Mouse (Mus musculus) small intestine, adult 2 months (tissue): ENCODE data around the gene C530008M17Rik. TPM values are rescaled to one million over a fixed set of nuclear protein-coding genes. Genes with fewer than 3 reads are reported as not detected.
A peak's percentile ranks its signal among the peaks of the same experiment; 100 is the strongest.

ENCODE experiments used
- H3K27ac ChIP-seq: fragments of 200-500 bp; 2 replicates; pipeline ENCODE4 v1.5.1; 2012; ENCODE audit warnings: low read depth, low read length, control low read depth, inconsistent platforms; ENCODE audit not compliant: insufficient read depth
- H3K27me3 ChIP-seq: fragments of 200-500 bp; 2 replicates; pipeline ENCODE4 v1.6.1; 2012; ENCODE audit warnings: mild to moderate bottlenecking, moderate library complexity, low read length, inconsistent platforms; ENCODE audit not compliant: control insufficient read depth, insufficient read depth
- H3K36me3 ChIP-seq: fragments of 200-500 bp; 2 replicates; pipeline ENCODE4 v1.6.1; 2012; ENCODE audit warnings: mild to moderate bottlenecking, low read length, control low read depth, inconsistent platforms; ENCODE audit not compliant: control insufficient read depth, insufficient read depth
- H3K4me1 ChIP-seq: fragments of 200-500 bp; 2 replicates; pipeline ENCODE4 v1.6.1; 2012; ENCODE audit warnings: low read length, inconsistent platforms, mixed read lengths; ENCODE audit not compliant: control insufficient read depth, insufficient read depth, insufficient read length
- H3K4me3 ChIP-seq: fragments of 200-500 bp; 2 replicates; pipeline ENCODE4 v1.5.1; 2012; ENCODE audit warnings: low read depth, mild to moderate bottlenecking, control low read depth, inconsistent platforms, low read length, moderate library complexity
- CTCF ChIP-seq: fragments of 200-500 bp; IDR thresholded peaks from 2 replicates; pipeline ENCODE4 v1.5.1; 2012; ENCODE audit warnings: low read depth, mild to moderate bottlenecking, control low read depth, inconsistent platforms, low read length, moderate library complexity, mixed read lengths; ENCODE audit not compliant: insufficient replicate concordance, insufficient read length; ENCODE audit errors: extremely low read depth
- POLR2A ChIP-seq: fragments of 200-500 bp; IDR thresholded peaks from 2 replicates; pipeline ENCODE4 v1.6.1; 2012; ENCODE audit warnings: low read depth, mild to moderate bottlenecking, control low read depth, inconsistent platforms, low read length, moderate library complexity
- WGBS: fragments of 180-500 bp; shearing (Covaris S2); methylation state at CpG from one replicate; pipeline ENCODE4 v1.1.7; 2018; 5-methylcytosine and 5-hydroxymethylcytosine counted together
- polyA plus RNA-seq: library from polyadenylated mRNA; depleted of rRNA; stranded (reverse); fragments of >200 nt; gene quantifications from 2 replicates; pipeline ENCODE4 v1.2.3, GENCODE M21; 2012

C530008M17Rik gene
- polyA plus RNA-seq, 1 experiment = 42.5 TPM

- no peaks in the 10 kb centered on the region for H3K27me3 ChIP-seq
- no peak overlapping the region for H3K27ac ChIP-seq
- peaks cover 2% of the 10 kb centered on the region; the same call in 1 of the 2 replicates for H3K4me1 ChIP-seq
- H3K4me3 ChIP-seq = no peak overlapping the region
- 53% methylated on average over 4 of the region's 4 CpGs for WGBS
- TF ChIP-seq POLR2A (no peak), CTCF (no peak)
- H3K36me3 ChIP-seq = peaks cover 28% of the 10 kb centered on the region
Measured at GRCm38 (mm10) chr5:76851316-76851715, 195.0 kb downstream of the C530008M17Rik start.

- Histone ChIP-seq H3K27me3 (no peaks in the 10 kb centered on the region), H3K36me3 (peaks cover 36% of the 10 kb centered on the region), H3K4me3 (no peak overlapping the region), H3K27ac (no peak overlapping the region), H3K4me1 (peaks cover under 1% of the 10 kb centered on the region)
- WGBS = 17% methylated on average over 10 of the region's 10 CpGs
- TF ChIP-seq CTCF (peak; percentile 97), POLR2A (no peak)
Measured at GRCm38 (mm10) chr5:76853549-76853948, 197.2 kb downstream of the C530008M17Rik start.

GRCm38 (mm10) chr5:76855829-76856600 lies 199.7 kb downstream of the C530008M17Rik start:
- Histone ChIP-seq H3K27ac (no peak overlapping the region), H3K4me3 (no peak overlapping the region)

GRCm38 (mm10) chr5:76857103-76858015 lies 201.0 kb downstream of the C530008M17Rik start:
- peak overlapping the region; percentile 13 for H3K4me3 ChIP-seq
- no peak for TF ChIP-seq POLR2A
- no peak for TF ChIP-seq CTCF
- WGBS = 74% methylated on average over 62 of the region's 62 CpGs

More at GRCm38 (mm10) chr5:76855829-76856600, 199.7 kb downstream of the C530008M17Rik start:
- 74% methylated on average over 25 of the region's 25 CpGs for WGBS
- TF ChIP-seq POLR2A (no peak), CTCF (no peak)
- Histone ChIP-seq H3K27me3 (no peaks in the 10 kb centered on the region), H3K36me3 (peaks cover 36% of the 10 kb centered on the region), H3K4me1 (no peaks in the 10 kb centered on the region; the same call in 1 of the 2 replicates)

GRCm38 (mm10) chr5:76858444-76858843 lies 202.1 kb downstream of the C530008M17Rik start:
- no peaks in the 10 kb centered on the region; the same call in 1 of the 2 replicates for H3K4me1 ChIP-seq
- H3K27me3 ChIP-seq = no peaks in the 10 kb centered on the region
- TF ChIP-seq POLR2A = no peak
- H3K36me3 ChIP-seq = peaks cover 32% of the 10 kb centered on the region
- WGBS = 80% methylated on average over 13 of the region's 13 CpGs
- H3K27ac ChIP-seq = no peak overlapping the region
- H3K4me3 ChIP-seq = 0 out of 2 replicates have a peak overlapping the region, but pooled peaks have one; percentile 0

More at GRCm38 (mm10) chr5:76857103-76858015, 201.0 kb downstream of the C530008M17Rik start:
- Histone ChIP-seq H3K4me1 (no peaks in the 10 kb centered on the region; the same call in 1 of the 2 replicates), H3K27me3 (no peaks in the 10 kb centered on the region), H3K27ac (no peak overlapping the region), H3K36me3 (peaks cover 35% of the 10 kb centered on the region)

- TF ChIP-seq CTCF = no peak
- TF ChIP-seq POLR2A = no peak
- no peaks in the 10 kb centered on the region for H3K27me3 ChIP-seq
- 35% methylated on average over 8 of the region's 8 CpGs for WGBS
Measured at GRCm38 (mm10) chr5:76866819-76867218, 210.5 kb downstream of the C530008M17Rik start.

GRCm38 (mm10) chr5:76868693-76869286 lies 212.5 kb downstream of the C530008M17Rik start:
- peak overlapping the region; percentile 31; the same call in 1 of the 2 replicates for H3K4me3 ChIP-seq
- WGBS = 61% methylated on average over 16 of the region's 16 CpGs
- no peaks in the 10 kb centered on the region for H3K27me3 ChIP-seq
- no peak for TF ChIP-seq CTCF
- no peak for TF ChIP-seq POLR2A
- H3K27ac ChIP-seq = no peak overlapping the region
- H3K4me1 ChIP-seq = no peaks in the 10 kb centered on the region
- H3K36me3 ChIP-seq = peaks cover 47% of the 10 kb centered on the region

More at GRCm38 (mm10) chr5:76866819-76867218, 210.5 kb downstream of the C530008M17Rik start:
- Histone ChIP-seq H3K27ac (no peak overlapping the region), H3K4me3 (no peak overlapping the region), H3K36me3 (peaks cover 39% of the 10 kb centered on the region), H3K4me1 (no peaks in the 10 kb centered on the region)
